Mouse (Mus musculus) lung, postnatal 0 days (tissue): ENCODE measurements around the gene Nptx1.

Experiments used
- CTCF ChIP-seq: IDR thresholded peaks from 2 replicates; pipeline ENCODE4 v1.5.1; 2016; ENCODE audit warnings: antibody characterized with exemption, mild to moderate bottlenecking
- EP300 ChIP-seq: IDR thresholded peaks from 2 replicates; pipeline ENCODE4 v1.6.1; 2016; ENCODE audit warnings: antibody characterized with exemption, mild to moderate bottlenecking, control low read depth

GRCm38 (mm10) chr11:119515823-119516676 lies 31.5 kb downstream of the Nptx1 start:
- TF ChIP-seq CTCF: no peak
- no peak for TF ChIP-seq EP300
